ENCODE assay signal across 22 mouse cellular contexts in genomic region chr11:59817916-59818315, GRCm38 (mm10). TPM values are rescaled to one million over a fixed set of nuclear protein-coding genes. Genes with fewer than 3 reads are reported as not detected.
DNase-seq lines count a peak whose midpoint lies in the region; ATAC-seq and TF ChIP-seq lines count a peak whose summit lies in the region.
"Had no signal": no experiment of that assay in that cellular context is flagged by ENCODE, and none has a peak within 500 bp of the region (broad histone marks: within the 10 kb centered on the region; RNA-seq: fewer than 3 reads in every experiment).

No protein-coding gene starts in this region.

- H3K4me3 ChIP-seq in lung, adult 2 months (replicated peaks; ENCODE audit: extremely low read depth, low read depth, low read length) = no peak overlapping the region
- no peak overlapping the region for H3K4me3 ChIP-seq in lung, postnatal 0 days (ENCODE audit: low read depth, low read length)

- H3K36me3 ChIP-seq in lung, postnatal 0 days (ENCODE audit: insufficient read depth, low read length) = peaks cover 31% of the 10 kb centered on the region

- TF ChIP-seq EP300 in lung, postnatal 0 days (IDR thresholded peaks at IDR 0.05) = peak; percentile 38; the same call in 1 of the 2 replicates

- no peaks in the 10 kb centered on the region for H3K9me3 ChIP-seq in lung, postnatal 0 days (ENCODE audit: low read length)
- H3K9me3 ChIP-seq: G1E had no signal

- 67% methylated on average over 3 of the region's 3 CpGs for WGBS in lung, adult 2 months
- 80% methylated on average over 3 of the region's 3 CpGs for WGBS in lung, postnatal 0 days

- TF ChIP-seq CTCF in lung, adult 2 months (IDR thresholded peaks at IDR 0.05; ENCODE audit: insufficient read depth, low read length) = no peak
- no peak for TF ChIP-seq CTCF in lung, postnatal 0 days (IDR thresholded peaks at IDR 0.05)

- H3K4me1 ChIP-seq in lung, adult 2 months (ENCODE audit: control insufficient read depth, insufficient read depth, low read length) = no peaks in the 10 kb centered on the region
- H3K4me1 ChIP-seq in lung, postnatal 0 days (ENCODE audit: insufficient read depth, low read depth, low read length) = no peaks in the 10 kb centered on the region

- no peak overlapping the region for H3K4me2 ChIP-seq in lung, postnatal 0 days (replicated peaks; ENCODE audit: low read depth, low read length)

- H3K9ac ChIP-seq in lung, postnatal 0 days (replicated peaks; ENCODE audit: low read depth) = no peak overlapping the region

- peak; percentile 15 to 55 for DNase-seq in lung, adult 18-20 months
- no peak for DNase-seq in lung, adult 2 months
- DNase-seq in lung, postnatal 0 days (ENCODE audit: low spot score) = peak; percentile 78
- no peak for DNase-seq in lung, postnatal 14 days
- DNase-seq in lung, postnatal 25 days (ENCODE audit: low spot score) = peak; percentile 54
- no peak for DNase-seq in lung, postnatal 10 days
- DNase-seq in lung, postnatal 36 days = peak; percentile 39
- DNase-seq in lung, postnatal 4 days = no peak
- DNase-seq: adrenal gland, adult 2 months; adrenal gland, adult 8-10 months; adrenal gland, postnatal 10 days; adrenal gland, postnatal 14 days; adrenal gland, postnatal 25 days; adrenal gland, postnatal 36 days; B cell, adult 2 months; cerebellum, adult 11 months; cerebellum, adult 11-12 months had no signal

- H3K27ac ChIP-seq in lung, postnatal 0 days (ENCODE audit: low read length) = no peak overlapping the region

- ATAC-seq in lung, postnatal 0 days = peak; percentile 82
- ATAC-seq: activated CD4-positive, CD25-positive, alpha-beta regulatory T cell, adult 4 months; CD4-positive, CD25-positive, alpha-beta regulatory T cell, adult 4 months; Patski had no signal

- H3K27me3 ChIP-seq in lung, postnatal 0 days (replicated peaks; ENCODE audit: insufficient read depth, low read length) = no peaks in the 10 kb centered on the region
- H3K27me3 ChIP-seq: CH12.LX, Patski had no signal

- TF ChIP-seq POLR2A in lung, adult 2 months (IDR thresholded peaks at IDR 0.05; ENCODE audit: borderline replicate concordance, extremely low read depth, low read depth, low read length) = no peak

RNA-seq across cellular contexts. Expression of gene Flcn, which starts 8.1 kb away (rescaled TPM):
- polyA plus RNA-seq in lung, adult 2 months (2012; rRNA removed) = 58.9 and 59.6 TPM in 2 replicates
- 55.8 and 57.4 TPM in 2 replicates for polyA plus RNA-seq in lung, postnatal 0 days (2015; fragmentation: Nextera tagmentation; extraction: Ambion mirVana)

RNA-seq across cellular contexts. Expression of gene Nt5m, which starts 21.3 kb away (rescaled TPM):
- 18.5 and 19.0 TPM in 2 replicates for polyA plus RNA-seq in lung, adult 2 months (2012; rRNA removed)
- polyA plus RNA-seq in lung, postnatal 0 days (2015; fragmentation: Nextera tagmentation; extraction: Ambion mirVana) = 25.7 and 28.5 TPM in 2 replicates

RNA-seq across cellular contexts. Expression of gene Cops3, which starts 21.7 kb away (rescaled TPM):
- polyA plus RNA-seq in lung, adult 2 months (2012; rRNA removed) = 12.3 and 17.7 TPM in 2 replicates
- 94.2 and 95.6 TPM in 2 replicates for polyA plus RNA-seq in lung, postnatal 0 days (2015; fragmentation: Nextera tagmentation; extraction: Ambion mirVana)

RNA-seq across cellular contexts. Expression of gene Pld6, which starts 30.5 kb away (rescaled TPM):
- polyA plus RNA-seq in lung, adult 2 months (2012; rRNA removed) = 2.0 and 2.9 TPM in 2 replicates
- polyA plus RNA-seq in lung, postnatal 0 days (2015; fragmentation: Nextera tagmentation; extraction: Ambion mirVana) = 2.9 and 7.3 TPM in 2 replicates
- polyA plus RNA-seq: activated CD4-positive, CD25-positive, alpha-beta regulatory T cell, adult 4 months; G1E had no signal

Comparison
In these comparisons a context has a peak if more than half of its experiments do, and no peak if none do; other contexts are left out.
1. DNase-seq: peak in lung, adult 18-20 months (2 of 2), lung, postnatal 0 days (single experiment), lung, postnatal 25 days (single experiment) and lung, postnatal 36 days (single experiment); none in lung, adult 2 months (single experiment), lung, postnatal 14 days (single experiment), lung, postnatal 10 days (single experiment) and lung, postnatal 4 days (0 of 2).